Mouse (Mus musculus): ENCODE data around the gene Zfp329. TPM values are rescaled to one million over a fixed set of nuclear protein-coding genes. Genes with fewer than 3 reads are reported as not detected.
A peak's percentile ranks its signal among the peaks of the same experiment; 100 is the strongest.
"Not testable (repeated sequence)": the region's sequence is repeated elsewhere in the genome, so short reads cannot be mapped to it uniquely, and the experiment has no call there.

The Zfp329 gene
- 25.4 and 28.2 TPM in 2 replicates for polyA plus RNA-seq (2016; fragmentation: Nextera tagmentation; extraction: Ambion mirVana)

DNA sequence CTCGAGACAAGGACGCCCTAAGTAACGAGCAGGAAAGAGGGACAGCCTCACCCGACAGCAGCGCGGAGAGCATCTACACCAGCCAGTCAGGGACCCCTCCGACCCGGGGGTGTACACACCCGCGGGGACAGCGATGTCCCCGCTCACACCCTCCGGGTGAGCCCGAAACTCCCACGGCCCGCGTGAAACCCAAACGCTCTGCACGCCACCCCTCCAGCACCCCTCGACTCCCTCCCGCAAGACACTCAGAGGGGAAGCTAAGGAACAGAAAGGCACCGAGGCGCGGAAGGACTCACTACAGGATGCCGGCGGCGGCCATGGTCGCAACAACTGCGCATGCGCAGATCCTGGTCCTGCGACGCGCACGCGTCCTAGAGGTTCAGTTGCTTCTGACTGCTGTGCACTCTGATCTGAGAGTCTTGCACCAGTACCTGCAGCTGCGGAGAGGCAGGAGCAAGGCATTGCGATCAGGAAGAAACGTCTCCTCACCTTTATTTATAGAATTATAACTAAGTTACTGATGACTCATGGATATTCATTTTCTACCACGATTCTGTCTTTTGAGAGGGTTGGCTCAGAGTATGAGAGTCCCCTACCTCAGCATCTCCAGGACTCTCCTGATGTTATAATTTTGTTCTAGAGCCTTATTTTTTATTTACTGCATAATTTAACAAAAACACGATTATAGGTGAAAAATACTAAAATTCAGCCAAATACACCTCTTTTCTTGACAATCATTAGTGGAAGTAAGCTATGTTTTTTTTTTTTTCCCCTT lies at the start of gene Zfp329:
Gene Zfp329 (minus strand): TSS at position 338 of the 775 bp plus-strand sequence.
- under 1% methylated on average over 40 of the region's 40 CpGs for WGBS

GRCm38 (mm10) chr7:12835779-12836178 lies 17.1 kb upstream of the Zfp329 start:
- Histone ChIP-seq H3K27me3 (no peaks in the 10 kb centered on the region), H3K9me3 (peaks cover 39% of the 10 kb centered on the region), H3K27ac (no peak overlapping the region), H3K9ac (no peak overlapping the region), H3K36me3 (replicated peaks) (peaks cover 44% of the 10 kb centered on the region), H3K4me2 (peak overlapping the region; percentile 55; the same call in 1 of the 2 replicates), H3K4me3 (replicated peaks) (peak overlapping the region; percentile 55), H3K4me1 (no peaks in the 10 kb centered on the region)
- no peak for ATAC-seq (ENCODE audit: low FRiP score)
- 99% methylated on average over 4 of the region's 4 CpGs for WGBS

More for the DNA sequence above, at the start of gene Zfp329:
- peak within 1 kb of the TSS; percentile 56 for H3K4me2 ChIP-seq
- peak; percentile 98 for ATAC-seq (ENCODE audit: low FRiP score)
- peak within 1 kb of the TSS; percentile 90 for H3K27ac ChIP-seq
- H3K4me3 ChIP-seq (replicated peaks) = peak within 1 kb of the TSS; percentile 83
- H3K9ac ChIP-seq = peak within 1 kb of the TSS; percentile 93
- 0 out of 2 replicates have a peak, but pooled peaks cover 8% of the 10 kb centered on the region for H3K27me3 ChIP-seq
- peaks cover 9% of the 10 kb centered on the region for H3K4me1 ChIP-seq
- H3K9me3 ChIP-seq = peaks cover 28% of the 10 kb centered on the region
- peaks cover 22% of the 10 kb centered on the region for H3K36me3 ChIP-seq (replicated peaks)

GRCm38 (mm10) chr7:12835193-12835671 lies 16.6 kb upstream of the Zfp329 start:
- Histone ChIP-seq H3K4me2 (peak overlapping the region; percentile 55), H3K4me3 (replicated peaks) (peak overlapping the region; percentile 55), H3K9me3 (peaks cover 33% of the 10 kb centered on the region), H3K4me1 (no peaks in the 10 kb centered on the region), H3K27me3 (no peaks in the 10 kb centered on the region), H3K9ac (peak overlapping the region; percentile 47), H3K27ac (peak overlapping the region; percentile 51; the same call in 1 of the 2 replicates), H3K36me3 (replicated peaks) (peaks cover 38% of the 10 kb centered on the region)
- ATAC-seq (ENCODE audit: low FRiP score) = peak; percentile 61
- 41% methylated on average over 13 of the region's 13 CpGs for whole genome bisulfite sequencing

DNA sequence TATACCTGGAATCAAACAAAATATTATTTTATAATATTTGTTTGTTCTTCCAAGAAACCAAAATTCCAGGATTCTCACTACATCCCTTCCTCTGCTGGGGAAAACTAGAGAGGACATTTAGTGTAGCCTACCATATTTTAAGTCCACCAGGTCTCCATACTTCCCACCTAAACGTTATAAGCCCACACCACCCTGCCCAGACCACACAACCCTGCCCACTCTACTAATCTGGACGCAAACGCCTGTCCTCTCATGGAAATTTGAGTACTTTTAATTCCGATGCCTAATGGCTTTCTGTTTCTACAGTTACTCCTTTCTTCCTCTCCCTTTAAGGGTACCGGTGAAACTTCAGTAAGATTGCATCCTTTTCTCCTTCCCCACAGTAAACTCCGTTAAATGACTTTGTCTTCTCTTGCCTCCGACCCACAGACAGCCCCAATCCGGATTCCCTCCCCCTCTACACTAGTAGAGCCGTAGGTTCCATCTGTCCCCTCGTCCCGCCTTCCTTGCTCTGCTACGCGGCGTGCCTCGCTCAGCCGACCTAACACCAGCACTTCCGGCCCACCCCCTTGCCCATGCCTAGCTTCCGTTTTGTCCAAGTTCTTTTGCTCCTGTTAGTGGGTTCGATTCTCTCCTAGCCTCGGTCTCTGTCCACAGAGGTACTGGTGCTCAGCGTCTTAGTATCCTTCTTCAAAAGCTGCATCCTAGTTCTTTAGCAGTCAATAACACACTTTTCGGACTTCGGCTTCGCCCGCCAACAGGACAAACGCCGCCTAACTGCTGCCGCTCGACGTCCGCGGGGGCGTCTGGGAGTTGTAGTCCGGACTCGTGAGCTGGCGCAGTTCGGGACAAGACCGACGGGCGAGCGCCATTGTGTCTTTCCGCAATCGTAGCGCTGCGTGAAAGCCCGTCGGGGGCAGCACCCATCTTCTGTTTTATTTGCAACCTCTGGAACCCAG lies 15.8 kb upstream of the Zfp329 start, which contains the start of gene Zfp110:
Gene Zfp110 (plus strand): TSS at position 600 of the 959 bp plus-strand sequence.
- peak within 1 kb of the TSS; percentile 55 for H3K4me3 ChIP-seq (replicated peaks)
- H3K4me1 ChIP-seq = no peaks in the 10 kb centered on the region
- no peaks in the 10 kb centered on the region for H3K27me3 ChIP-seq
- H3K4me2 ChIP-seq = peak within 1 kb of the TSS; percentile 55
- H3K36me3 ChIP-seq (replicated peaks) = peaks cover 32% of the 10 kb centered on the region
- WGBS = 4% methylated on average over 47 of the region's 47 CpGs
- peak within 1 kb of the TSS; percentile 51; the same call in 1 of the 2 replicates for H3K27ac ChIP-seq
- ATAC-seq (ENCODE audit: low FRiP score) = peak; percentile 97
- H3K9ac ChIP-seq = peak within 1 kb of the TSS; percentile 47
- H3K9me3 ChIP-seq = peaks cover 32% of the 10 kb centered on the region

DNA sequence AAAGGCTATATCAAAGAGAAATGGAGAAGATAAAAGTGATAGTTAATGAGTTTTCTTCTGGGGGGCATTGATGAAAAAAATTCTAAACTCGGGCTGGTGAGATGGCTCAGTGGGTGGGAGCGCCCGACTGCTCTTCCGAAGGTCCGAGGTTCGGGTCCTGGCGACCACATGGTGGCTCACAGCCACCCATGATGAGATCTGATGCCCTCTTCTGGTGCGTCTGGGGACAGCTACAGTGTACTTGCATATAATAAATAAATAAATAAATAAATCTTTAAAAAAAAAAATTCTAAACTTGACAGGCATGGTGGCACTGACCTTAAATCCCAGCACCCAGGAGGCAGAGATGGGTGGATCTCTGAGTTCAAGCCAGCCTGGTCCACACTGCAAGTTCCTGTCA lies 3.1 kb downstream of the Zfp329 start:
- peaks cover 43% of the 10 kb centered on the region for H3K9me3 ChIP-seq

GRCm38 (mm10) chr7:12803727-12804071 lies 15.0 kb downstream of the Zfp329 start:
- Histone ChIP-seq H3K9ac (peak overlapping the region; percentile 68), H3K36me3 (replicated peaks) (peaks cover 26% of the 10 kb centered on the region), H3K27ac (peak overlapping the region; percentile 77), H3K4me3 (replicated peaks) (peak overlapping the region; percentile 45), H3K27me3 (no peaks in the 10 kb centered on the region), H3K9me3 (peaks cover 8% of the 10 kb centered on the region; the same call in 1 of the 2 replicates), H3K4me2 (peak overlapping the region; percentile 67), H3K4me1 (peaks cover 12% of the 10 kb centered on the region; the same call in 1 of the 2 replicates)
- ATAC-seq (ENCODE audit: low FRiP score) = peak; percentile 85
- under 1% methylated on average over 16 of the region's 16 CpGs for WGBS

More for the DNA sequence above, 3.1 kb downstream of the Zfp329 start:
- H3K4me1 ChIP-seq = peaks cover 9% of the 10 kb centered on the region
- H3K36me3 ChIP-seq (replicated peaks) = peaks cover 49% of the 10 kb centered on the region
- 0 out of 2 replicates have a peak, but pooled peaks cover under 1% of the 10 kb centered on the region for H3K27me3 ChIP-seq
- 94% methylated on average over 8 of the region's 8 CpGs for WGBS
- ATAC-seq (ENCODE audit: low FRiP score) = no peak
- H3K4me2 ChIP-seq = no peak overlapping the region
- H3K27ac ChIP-seq = no peak overlapping the region
- no peak overlapping the region for H3K4me3 ChIP-seq (replicated peaks)
- no peak overlapping the region for H3K9ac ChIP-seq

- peaks cover 23% of the 10 kb centered on the region for H3K36me3 ChIP-seq (replicated peaks)
- peak within 1 kb of the TSS; percentile 68 for H3K9ac ChIP-seq
- peak within 1 kb of the TSS; percentile 67 for H3K4me2 ChIP-seq
- H3K27me3 ChIP-seq = no peaks in the 10 kb centered on the region
- H3K4me1 ChIP-seq = peaks cover 12% of the 10 kb centered on the region; the same call in 1 of the 2 replicates
- H3K9me3 ChIP-seq = 0 out of 2 replicates have a peak, but pooled peaks cover 2% of the 10 kb centered on the region
- peak within 1 kb of the TSS; percentile 45 for H3K4me3 ChIP-seq (replicated peaks)
- peak within 1 kb of the TSS; percentile 77 for H3K27ac ChIP-seq
- WGBS = 5% methylated on average over 31 of the region's 31 CpGs
- peak; percentile 97 for ATAC-seq (ENCODE audit: low FRiP score)
Measured at GRCm38 (mm10) chr7:12802866-12803726, 15.6 kb downstream of the Zfp329 start, which contains the start of gene Zscan18. Gene Zscan18, minus strand, starts transcription at chr7:12803635.

GRCm38 (mm10) chr7:12799554-12799953 lies 19.1 kb downstream of the Zfp329 start:
- Histone ChIP-seq H3K27ac (no peak overlapping the region), H3K4me1 (peaks cover 12% of the 10 kb centered on the region; the same call in 1 of the 2 replicates), H3K36me3 (replicated peaks) (peaks cover 12% of the 10 kb centered on the region; the same call in 1 of the 2 replicates), H3K9me3 (peaks cover 7% of the 10 kb centered on the region; the same call in 1 of the 2 replicates), H3K4me2 (no peak overlapping the region), H3K4me3 (replicated peaks) (no peak overlapping the region), H3K27me3 (no peaks in the 10 kb centered on the region), H3K9ac (no peak overlapping the region)
- ATAC-seq (ENCODE audit: low FRiP score) = no peak
- WGBS = 97% methylated on average over 1 of the region's 1 CpGs

GRCm38 (mm10) chr7:12797971-12798370 lies 20.7 kb downstream of the Zfp329 start:
- peaks cover 7% of the 10 kb centered on the region; the same call in 1 of the 2 replicates for H3K9me3 ChIP-seq
- no peak overlapping the region for H3K4me2 ChIP-seq
- H3K4me1 ChIP-seq = peaks cover 6% of the 10 kb centered on the region; the same call in 1 of the 2 replicates
- H3K36me3 ChIP-seq (replicated peaks) = peaks cover 12% of the 10 kb centered on the region; the same call in 1 of the 2 replicates
- ATAC-seq (ENCODE audit: low FRiP score) = no peak
- H3K27ac ChIP-seq = no peak overlapping the region
- H3K9ac ChIP-seq = no peak overlapping the region
- no peaks in the 10 kb centered on the region for H3K27me3 ChIP-seq
- no peak overlapping the region for H3K4me3 ChIP-seq (replicated peaks)
- 62% methylated on average over 2 of the region's 2 CpGs for WGBS

DNA sequence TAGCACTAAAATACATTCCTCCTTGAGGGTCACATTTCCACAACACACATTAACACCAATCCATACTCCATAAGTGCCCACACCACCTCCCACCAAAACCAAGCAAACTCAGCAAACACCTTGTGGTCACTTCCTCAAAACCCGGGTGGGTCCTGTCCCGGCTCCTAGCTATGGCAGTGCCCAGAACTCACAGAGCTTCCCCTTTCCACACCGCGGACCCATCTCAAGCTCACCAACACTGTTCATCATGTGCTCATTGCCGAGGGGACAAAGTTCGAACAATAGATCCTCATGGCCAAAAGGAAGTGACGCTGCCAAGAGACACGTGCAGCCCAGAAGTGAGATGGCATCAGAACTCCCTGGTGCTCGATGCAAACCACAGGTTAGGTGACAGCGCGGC lies 26.0 kb downstream of the Zfp329 start:
- not testable (repeated sequence) for H3K27me3 ChIP-seq; H3K36me3 ChIP-seq (replicated peaks); H3K9ac ChIP-seq; H3K4me3 ChIP-seq (replicated peaks); ATAC-seq (ENCODE audit: low FRiP score); H3K4me1 ChIP-seq; H3K4me2 ChIP-seq; H3K9me3 ChIP-seq; H3K27ac ChIP-seq
- 94% methylated on average over 11 of the region's 11 CpGs for WGBS

DNA sequence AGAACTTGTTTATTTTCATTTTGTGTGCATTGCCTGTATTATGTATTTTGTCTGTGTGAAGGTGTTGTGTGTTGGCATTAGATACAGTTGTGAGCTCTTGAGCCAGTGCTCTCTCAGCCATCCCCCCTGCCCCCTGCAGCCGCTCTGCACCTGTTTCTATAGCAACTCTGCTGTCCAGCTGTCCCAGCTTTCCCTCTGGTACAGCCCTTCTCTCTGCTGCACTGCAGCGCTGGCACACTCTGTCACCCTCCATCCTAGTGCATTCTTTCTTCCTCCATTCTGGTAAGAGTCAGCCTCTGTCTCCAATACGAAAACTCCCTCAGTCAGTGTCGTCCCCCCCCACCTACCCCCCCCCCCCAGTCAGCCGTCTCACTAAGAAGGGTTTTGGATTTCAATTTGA lies 30.6 kb downstream of the Zfp329 start:
- H3K36me3 ChIP-seq (replicated peaks) = no peaks in the 10 kb centered on the region
- no peak overlapping the region for H3K4me2 ChIP-seq
- 13% methylated on average over 5 of the region's 5 CpGs for WGBS
- 0 out of 2 replicates have a peak overlapping the region, but pooled peaks have one; percentile 9 for H3K9ac ChIP-seq
- no peaks in the 10 kb centered on the region for H3K9me3 ChIP-seq
- H3K27ac ChIP-seq = no peak overlapping the region
- H3K27me3 ChIP-seq = no peaks in the 10 kb centered on the region
- peak; percentile 82 for ATAC-seq (ENCODE audit: low FRiP score)
- H3K4me3 ChIP-seq (replicated peaks) = no peak overlapping the region
- peaks cover 5% of the 10 kb centered on the region; the same call in 1 of the 2 replicates for H3K4me1 ChIP-seq
